Mouse (Mus musculus) c-Kit-negative CD71-positive TER-119-positive erythroid progenitor cells, embryonic 14.5 days (primary cell): ENCODE data around the gene Usp37.

ENCODE experiments used
- DNase-seq: peaks from one replicate; pipeline ENCODE4 v3.0.0-alpha.2; 2013; ENCODE audit warnings: low read depth, low spot score

Usp37 gene

DNA sequence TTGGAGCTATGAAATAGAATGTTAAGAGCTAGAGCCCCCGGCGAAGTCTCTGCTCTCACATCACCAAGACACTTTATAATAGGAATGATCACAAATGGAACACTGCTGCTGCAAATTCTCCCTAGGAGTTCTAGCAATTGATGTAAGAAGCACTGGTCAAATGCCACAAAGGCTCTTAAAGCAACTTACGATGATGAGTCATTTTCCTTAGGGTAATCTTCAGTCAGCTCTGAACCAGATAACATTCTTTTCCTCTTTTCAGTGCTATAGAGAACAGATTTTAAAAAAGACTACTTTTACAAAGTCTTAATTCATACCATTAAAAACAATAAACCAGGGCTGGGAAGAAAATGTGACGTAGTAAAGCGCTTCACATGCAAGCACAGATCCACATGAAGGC lies 58.3 kb downstream of the Usp37 start:
- no peak for DNase-seq

DNA sequence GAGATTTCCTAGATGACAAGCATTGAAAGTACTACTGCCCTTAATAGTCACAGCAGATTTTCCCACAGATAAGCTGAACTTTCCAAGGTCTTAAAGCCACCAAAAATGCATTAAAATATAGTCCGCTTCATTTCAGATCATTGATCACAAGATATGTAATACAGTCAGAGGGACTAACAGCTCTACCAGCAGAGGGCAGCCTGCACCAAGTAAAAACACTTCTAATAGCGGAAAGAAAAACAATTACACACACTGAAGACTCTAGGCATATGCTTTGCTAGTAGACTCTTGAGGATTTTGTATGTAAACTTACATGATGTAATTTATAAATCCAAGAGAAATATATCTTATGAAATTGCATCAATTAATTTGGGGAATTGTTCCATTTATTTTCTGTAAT lies 83.8 kb downstream of the Usp37 start:
- no peak for DNase-seq

DNA sequence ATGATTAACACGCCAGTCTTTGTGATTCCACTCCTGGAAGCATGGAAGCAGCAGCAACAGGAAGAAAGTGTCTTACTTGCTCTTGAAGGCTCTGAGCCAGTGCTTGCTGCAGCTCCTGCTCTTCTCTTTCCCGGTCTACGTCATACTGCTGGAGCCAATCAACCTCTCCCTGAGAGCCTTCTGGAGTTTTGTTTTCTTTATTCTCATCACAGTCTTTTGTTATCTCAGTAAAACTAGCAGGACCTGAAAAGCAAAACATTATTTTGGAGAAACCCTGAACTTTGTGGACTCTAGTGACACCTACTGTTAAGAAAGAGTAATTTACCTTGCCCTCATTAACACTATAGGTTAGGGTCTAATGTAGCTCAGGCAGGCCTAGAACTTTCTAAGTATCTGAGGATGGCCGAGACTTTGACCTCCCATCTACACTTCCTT lies 91.5 kb downstream of the Usp37 start:
- peak; percentile 35 for DNase-seq

DNA sequence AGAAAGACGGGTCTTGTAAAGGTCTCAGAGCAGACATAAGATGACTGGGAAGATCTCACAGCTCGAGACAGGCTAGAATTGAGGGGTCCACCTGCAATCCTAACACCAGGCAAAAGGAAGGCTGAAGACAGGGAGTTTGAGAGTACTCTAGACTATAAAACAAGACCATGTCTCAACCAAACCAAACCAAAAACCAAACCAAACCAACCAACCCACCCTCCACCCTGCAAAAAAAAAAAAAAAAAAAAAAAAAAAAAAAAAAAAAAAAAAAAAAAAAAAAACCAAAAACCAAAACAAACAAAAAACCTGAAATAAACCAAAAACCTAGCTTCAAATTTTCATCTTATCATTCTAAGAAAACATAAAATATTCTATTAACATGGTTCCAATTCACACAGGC lies 99.5 kb downstream of the Usp37 start:
- DNase-seq: no peak

DNA sequence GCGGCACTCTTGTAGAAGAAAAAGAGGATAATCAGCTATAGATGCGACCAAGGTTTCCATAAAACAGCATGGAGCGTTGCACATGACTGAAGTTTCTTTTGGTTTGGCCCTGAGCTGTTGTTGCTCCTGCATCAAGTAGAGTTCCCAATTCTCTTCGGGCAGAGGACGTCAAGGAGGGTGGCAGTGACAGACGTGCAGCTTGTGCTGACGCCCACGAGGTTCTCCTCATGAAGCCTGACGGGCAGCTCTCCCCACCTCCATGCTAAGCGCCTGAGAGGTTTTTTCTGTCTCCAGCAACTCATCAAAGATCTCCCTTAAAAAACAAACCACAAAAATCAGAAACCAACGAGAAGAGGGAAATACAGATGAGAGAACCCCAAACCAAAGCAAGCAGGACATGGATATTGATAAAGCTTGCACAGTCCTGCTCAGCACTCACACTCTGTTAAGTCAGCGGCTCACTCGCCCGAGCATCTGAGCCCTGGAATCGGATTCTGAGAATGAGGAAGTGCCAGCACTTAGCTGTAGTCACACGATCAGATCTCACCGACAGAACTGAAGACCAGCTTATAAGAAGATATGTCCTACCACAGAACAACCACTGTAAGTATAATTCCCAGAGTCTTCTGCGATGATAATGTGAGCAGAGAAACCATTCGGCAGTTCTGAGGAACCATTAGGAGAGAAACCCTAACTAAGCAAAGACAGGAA lies 104.8 kb downstream of the Usp37 start:
- DNase-seq: no peak

DNA sequence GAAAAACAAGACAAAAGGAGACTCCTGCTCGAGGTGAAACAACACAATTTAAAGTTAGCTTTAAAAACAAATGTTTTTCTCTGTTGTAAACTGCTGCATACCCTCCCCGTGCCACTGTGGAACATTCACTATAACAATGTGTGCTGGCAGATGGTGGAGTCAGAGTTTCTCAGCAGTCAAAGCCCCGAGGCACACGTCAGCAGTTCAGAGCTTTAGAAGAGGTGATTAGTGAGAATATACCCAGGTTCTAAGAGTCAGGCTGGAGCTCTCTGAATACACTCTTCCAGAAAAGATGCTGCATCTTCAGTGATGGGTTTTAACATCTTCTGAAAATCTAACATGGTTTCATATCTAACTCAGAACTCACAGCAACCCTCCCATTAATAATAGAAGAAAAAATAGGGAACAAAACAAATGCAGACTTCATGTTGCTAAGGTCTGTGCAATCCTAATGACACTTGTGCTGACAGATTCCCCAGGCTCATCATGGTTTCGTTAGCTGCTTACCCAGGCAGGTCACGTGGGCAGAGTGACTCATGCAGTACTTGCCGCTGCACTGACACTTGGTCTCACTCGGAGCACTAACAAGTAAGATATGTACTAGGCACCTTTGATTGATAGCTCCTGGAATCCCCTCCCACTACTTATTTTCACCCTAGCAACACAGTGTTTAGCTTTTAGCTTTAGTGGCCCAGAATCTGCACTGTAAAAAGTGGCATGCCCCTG lies 106.2 kb downstream of the Usp37 start:
- DNase-seq: no peak

DNA sequence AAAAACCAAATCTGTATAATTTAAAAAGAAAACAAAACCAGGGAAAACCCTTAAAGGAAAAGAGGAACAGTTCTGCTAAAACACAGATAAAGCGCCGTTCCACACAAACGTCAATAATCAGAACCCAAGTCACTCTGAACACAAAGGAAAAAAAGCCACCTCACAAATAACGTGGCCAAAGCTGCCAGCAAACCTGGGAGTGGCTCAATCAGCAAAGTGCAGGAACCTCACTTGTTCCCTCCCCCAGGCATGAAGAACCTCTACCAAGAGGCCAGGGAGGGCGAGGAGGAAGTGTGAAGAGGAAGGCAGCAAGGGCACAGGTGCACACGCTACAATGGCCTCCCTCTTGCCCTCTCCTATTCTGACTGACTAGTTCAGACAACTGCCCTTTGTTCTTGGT lies 108.5 kb downstream of the Usp37 start:
- no peak for DNase-seq

DNA sequence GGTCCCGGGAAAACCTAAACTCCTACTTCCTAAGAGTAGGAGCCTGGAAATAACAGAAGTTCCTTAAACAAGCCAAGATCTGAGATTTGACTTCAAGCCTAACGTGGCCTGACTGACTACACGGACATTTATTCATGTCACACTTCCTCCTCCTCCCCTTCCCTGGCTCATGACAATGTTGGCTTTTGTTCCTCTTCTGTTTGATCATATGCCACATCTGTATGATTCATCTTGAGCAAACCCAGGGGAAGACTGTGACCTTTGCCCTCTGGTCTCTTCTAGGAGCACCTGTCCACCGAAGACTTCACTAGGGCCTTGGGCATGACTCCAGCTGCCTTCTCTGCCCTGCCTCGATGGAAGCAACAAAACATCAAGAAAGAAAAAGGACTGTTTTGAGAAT lies 109.5 kb downstream of the Usp37 start:
- DNase-seq: no peak

DNA sequence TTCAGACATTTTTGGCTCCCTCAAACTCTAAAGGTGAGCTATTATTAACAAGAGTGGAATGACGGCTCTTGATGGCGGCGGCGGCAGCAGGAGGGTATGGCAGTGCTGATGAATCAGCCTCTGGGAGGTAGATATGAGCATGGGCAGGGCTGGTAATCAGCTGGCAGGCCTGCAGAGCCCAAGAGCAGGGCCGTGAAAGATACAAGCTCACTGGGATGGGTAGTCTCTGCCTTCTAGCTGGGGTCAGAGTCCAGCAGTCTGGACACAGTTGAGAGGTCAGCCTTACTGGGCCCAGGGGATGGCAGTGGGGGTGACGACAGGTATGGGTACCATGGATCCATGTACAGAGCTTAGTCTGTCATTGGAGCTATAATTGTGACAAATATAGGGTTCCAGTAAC lies 110.9 kb downstream of the Usp37 start:
- no peak for DNase-seq

DNA sequence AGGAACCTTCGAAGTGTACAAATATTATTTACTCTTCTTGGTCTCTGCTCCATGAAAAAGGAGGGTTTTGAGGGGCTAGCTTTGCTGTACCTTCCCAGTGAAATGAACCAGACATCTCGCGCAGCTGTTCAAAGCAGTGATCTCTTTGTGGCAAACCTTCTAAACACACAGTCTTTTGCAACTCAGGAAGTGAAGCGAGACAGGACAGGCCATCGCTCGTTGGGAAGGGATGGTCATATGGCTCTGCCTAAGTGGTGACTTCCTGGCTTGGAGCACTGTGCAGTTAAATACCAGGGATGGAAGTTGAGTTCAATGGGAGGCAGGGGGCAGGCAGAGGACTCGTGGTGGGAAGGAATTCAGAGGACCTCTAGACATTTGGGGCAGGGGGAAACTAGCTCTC lies 118.2 kb downstream of the Usp37 start:
- no peak for DNase-seq

DNA sequence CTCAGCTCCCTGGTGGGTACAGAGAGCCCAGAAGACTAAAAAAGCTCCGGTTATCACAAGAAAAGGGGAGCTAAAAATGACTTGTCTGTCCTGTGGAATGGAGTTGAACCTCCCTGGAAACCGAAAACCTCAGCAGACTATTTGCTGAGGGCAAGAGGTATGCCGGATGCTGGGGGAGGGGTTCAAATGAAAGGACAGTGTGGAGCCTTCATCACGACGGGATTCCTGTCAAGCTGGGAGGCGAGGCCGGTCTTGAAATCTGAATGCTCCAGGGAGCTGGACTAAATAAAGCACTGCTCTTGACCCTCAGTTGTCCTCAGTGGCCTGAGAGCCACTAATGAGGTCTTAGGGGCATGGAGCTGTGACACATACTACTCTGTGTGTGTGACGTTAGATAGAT lies 120.9 kb downstream of the Usp37 start:
- DNase-seq: no peak

DNA sequence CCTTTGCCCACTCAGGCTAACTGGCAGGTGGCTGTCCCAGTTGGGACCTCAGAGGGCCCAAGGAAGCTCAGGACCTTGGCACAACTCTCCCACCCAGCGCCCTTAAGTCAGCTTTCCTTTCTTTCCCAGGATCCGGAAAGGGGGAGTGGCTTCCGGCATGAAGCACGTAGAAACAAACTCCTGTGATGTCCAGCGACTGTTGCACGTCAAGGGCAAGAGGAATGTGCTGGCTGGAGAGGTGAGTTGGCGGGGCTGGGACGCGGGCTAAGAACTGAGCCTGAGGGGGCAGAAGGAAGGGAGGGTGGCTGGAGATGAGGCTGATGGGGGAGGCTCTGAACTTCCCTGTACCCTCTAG lies 124.7 kb downstream of the Usp37 start:
- no peak for DNase-seq

DNA sequence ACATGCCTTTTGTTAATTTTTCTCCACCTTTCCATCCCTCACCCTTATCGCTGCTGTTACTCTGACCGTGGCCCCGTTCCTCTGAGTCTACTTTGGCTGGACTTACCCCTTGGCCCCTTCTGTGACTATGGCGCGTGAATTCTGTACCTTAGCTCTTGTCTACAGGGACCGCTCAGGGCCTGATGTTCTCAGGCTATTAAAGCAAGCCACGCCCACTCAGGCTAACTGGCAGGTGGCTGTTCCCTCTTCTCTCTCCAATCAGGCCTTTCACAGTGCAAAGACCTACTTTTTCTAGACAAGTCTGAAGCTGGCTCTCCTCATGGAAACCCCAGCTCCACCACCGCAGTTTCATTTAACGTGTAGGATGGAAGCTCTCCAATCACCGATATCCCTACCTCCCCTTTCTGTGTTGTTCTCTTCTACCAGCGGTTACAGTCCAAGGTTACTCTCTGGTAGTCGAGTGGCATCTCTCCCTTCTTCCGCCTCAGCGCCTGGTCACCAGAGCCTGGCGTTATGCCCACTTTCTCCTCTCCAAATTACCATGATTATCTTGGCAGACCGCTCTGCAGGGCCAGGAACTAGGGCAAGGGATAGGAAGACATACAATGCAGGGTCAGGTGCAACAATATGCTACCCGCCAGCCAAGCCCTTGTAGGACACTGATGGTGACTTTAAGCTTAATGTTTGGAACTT lies 125.2 kb downstream of the Usp37 start:
- DNase-seq: no peak

DNA sequence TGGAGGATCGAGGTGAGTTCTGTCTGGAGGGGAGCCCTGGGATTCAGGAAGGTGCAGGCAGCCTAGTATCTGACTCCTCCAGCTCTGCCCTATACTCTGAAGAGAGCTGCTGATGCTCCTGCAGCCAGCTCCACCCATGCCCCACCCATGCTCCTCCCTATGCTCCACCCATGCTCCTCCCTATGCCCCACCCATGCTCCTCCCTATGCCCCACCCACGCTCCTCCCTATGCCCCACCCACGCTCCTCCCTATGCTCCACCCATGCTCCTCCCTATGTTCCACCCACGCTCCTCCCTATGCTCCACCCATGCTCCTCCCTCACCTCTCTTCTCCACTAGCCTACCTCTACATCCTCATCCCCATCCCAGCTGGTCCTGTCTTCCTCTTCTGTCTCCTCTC lies 128.9 kb downstream of the Usp37 start:
- DNase-seq: no peak

DNA sequence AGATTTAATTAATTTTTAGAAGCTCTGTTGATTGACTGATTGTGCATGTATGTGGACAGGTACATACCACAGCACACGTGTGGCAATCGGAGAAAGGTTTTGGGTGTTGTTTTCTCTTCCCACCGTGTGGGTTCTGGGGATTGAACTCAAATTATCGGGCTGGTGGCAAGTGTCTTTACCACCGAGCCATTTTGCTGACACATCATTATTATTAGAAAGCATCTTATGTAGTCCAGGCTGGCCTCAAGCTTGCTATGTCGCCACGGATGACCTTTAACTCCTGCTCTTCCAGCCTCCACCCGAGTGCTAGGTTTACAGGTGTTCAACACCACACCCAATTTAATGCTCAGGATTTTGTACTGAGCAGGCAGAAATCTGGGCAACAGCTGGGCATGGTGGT lies 131.4 kb downstream of the Usp37 start:
- no peak for DNase-seq

DNA sequence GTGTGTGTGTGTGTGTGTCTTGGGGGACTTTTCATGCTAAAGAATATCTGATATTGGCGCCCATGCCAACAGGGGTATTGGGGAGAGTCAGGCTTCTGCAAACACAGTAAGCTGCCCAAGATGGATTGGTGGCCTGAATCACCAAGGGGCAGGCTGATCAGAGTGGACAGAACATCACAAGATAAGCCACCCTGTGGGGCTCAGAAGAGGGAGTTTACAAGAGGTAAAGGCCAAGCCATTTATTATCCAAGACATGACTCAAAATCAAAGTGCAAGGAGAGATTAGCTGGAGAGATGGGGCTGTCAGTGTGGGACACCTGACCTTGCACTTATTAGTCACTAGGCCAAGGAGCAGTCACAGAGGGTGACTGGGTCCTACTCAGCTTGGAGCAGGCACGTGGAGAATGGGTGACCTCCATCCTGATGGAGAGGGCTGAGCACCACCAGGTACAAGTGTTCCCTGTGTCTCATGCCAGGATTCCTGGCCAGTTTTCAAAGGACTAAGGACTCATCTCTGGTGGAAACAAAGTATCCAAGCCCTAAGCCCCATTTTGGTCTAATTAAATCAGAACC lies 132.2 kb downstream of the Usp37 start:
- no peak for DNase-seq

DNA sequence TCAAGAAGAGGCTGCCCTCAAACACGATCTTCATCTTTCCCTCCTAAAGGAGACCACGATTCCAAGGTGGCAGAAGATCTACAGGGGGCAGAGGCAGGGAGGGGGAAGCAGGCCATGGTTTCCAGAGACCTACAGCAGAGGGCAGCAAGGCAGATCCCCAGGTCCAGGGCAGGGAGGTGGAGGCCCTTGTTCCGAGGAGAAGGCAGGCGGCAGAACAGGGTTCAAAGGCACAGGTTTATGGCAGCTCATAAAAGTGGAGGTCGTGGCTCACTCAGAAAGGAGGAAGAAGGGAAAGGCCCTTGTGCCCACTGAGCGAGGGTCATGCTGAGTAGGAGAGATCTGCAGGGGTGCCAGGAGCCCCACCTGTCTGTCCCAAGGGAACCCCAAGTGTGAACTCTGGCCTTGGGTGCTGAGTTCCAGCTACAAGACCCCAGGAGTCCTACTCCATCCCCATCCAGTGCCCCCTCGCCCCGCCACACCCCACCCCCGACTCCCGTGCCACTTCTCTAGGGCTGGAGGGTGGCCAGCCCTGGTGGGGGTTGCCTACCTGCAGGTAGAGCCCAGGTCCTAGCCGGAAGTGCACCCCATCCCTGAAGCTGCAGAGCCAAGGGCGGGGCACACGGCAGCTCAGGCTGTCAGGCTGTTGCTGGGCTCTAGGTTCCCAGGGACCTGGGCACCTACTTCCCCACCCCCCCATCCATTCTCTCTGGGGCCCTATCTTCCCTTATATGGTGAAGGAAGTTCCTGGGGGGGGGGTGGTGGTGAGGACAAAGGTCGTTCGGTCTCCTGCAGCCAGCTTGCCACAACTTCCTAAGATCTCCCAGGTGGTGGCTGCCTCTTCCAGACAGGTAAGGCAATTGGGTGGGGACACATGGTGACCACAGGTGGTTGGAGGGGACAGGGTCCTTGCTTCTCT lies 135.2 kb downstream of the Usp37 start, which contains the start of gene Vil1:
Vil1 (plus strand) TSS at position 788 of the 916 bp plus-strand sequence.
- DNase-seq: no peak

DNA sequence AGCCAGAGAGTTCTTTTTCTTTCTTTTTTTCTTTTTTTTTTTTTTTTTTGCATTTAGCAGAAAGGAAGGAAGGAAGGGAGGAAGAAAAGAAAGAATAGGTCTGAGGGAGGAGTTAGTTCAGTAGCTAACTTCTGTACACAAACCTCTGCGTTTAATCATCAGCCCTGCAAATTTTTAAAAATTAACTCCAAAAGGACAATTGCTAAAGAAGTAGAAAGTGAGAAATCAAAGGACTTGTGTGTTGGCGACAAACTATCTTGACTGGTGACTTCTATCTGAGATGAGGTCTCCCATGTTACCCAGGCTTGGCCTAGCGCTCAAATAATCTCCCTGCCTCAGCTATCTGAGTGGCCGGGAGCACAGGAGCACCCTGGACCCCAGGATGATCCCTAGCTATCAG lies 139.9 kb downstream of the Usp37 start:
- DNase-seq: no peak

DNA sequence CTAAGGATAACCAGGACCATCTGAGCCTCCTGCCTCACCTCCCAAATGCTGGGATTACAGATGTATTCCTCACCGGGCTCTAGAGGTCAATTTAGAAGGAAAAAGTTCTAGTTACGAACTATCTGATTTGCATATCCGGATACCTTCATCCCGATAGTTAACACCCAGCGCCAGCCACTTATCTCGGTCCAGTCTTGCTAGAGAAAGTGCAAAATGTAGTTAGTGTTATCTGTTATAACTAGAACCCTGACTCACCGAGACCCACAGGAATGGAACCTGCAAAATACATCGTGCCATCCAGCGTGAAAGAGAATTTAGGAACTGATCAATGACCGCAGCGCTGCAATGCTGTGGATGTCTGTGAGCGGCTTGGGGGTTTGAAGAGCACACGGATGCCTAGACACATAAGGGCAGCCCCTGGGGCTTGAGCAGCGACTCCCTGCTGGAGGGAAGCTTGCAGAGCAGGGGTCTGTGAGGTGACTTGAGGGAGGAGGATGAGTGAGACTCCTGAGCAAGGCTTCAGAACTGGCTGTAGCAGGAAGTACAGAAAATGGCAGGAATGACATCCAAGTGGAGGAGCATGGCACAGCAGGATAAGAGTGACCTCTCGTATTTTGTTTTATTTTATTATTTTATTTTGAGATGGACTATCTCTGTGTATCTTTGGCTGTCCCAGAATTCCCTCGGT lies 142.9 kb downstream of the Usp37 start:
- DNase-seq: no peak

DNA sequence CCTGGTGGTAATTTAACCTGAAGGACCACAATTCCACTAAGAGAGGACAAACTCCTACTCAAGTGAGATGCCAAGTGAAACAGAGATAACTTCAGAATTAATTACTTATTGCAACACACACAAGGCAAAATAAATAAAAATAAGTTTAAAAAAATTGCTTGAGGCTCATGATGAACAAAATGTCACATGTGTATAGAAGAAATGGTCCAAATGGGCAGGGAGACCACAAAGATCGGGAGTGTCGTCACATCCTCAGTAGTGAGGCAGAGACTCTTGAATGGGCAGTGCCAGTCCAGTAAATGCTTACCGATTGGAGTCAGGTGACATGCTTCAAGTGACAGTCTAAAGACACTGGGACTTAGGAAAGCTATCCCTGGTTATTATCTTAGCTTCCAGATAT lies 143.6 kb downstream of the Usp37 start:
- no peak for DNase-seq

DNA sequence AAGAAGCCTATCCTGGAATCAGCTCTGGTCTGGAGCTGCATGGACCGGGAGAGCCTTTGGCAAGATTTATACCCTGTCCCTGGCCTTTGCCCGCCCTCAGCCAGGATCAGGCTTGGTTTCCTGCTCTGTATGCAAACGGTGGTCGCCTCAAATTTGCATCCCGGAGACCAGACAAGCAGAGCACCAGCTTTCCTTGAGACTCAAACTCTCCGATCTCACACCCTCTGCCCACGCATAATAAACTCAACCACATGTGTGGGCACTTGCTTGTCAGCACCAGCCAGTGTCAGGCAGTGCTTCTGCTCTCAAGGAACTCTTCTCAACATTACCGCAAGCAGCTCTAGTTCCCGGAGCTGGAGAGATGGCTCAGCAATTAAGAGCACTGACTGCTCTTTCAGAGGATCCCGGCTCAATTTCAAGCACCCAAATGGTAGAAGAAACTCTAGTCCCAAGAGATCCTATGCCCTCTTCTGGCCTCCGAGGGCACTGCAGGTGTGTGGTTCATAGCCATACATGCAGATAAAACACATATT lies 146.1 kb downstream of the Usp37 start:
- DNase-seq: peak; percentile 59
